Mouse (Mus musculus) intestine, embryonic 14.5 days (tissue): ENCODE measurements around the gene Gnpnat1. TPM values are rescaled to one million over a fixed set of nuclear protein-coding genes. Genes with fewer than 3 reads are reported as not detected.

Experiments used
- ATAC-seq: fragments of 200-750 bp; cut with Nextera tagmentation; replicated peaks from 2 replicates; pipeline ENCODE4 v1.8.0; 2017; ENCODE audit warnings: low read depth, moderate number of reproducible peaks, moderate TSS enrichment, moderate library complexity; ENCODE audit not compliant: low FRiP score, low TSS enrichment
- DNase-seq: peaks from one replicate; pipeline ENCODE4 v3.0.0-alpha.2; 2018; ENCODE audit warnings: low spot score
- H3K27ac ChIP-seq: fragments of 300-500 bp; sonication (generic); 2 replicates; pipeline ENCODE4 v1.5.1; 2014; ENCODE audit warnings: low read depth, mild to moderate bottlenecking, control low read depth
- H3K27me3 ChIP-seq: fragments of 300-500 bp; sonication (generic); replicated peaks from 2 replicates; pipeline ENCODE4 v1.6.1; 2014; ENCODE audit warnings: low read length, control low read depth; ENCODE audit not compliant: control insufficient read depth, insufficient read depth
- H3K36me3 ChIP-seq: fragments of 300-500 bp; sonication (generic); 2 replicates; pipeline ENCODE4 v1.6.1; 2014; ENCODE audit warnings: low read length, control low read depth; ENCODE audit not compliant: control insufficient read depth, insufficient read depth
- H3K4me1 ChIP-seq: fragments of 300-500 bp; sonication (generic); replicated peaks from 2 replicates; pipeline ENCODE4 v1.6.1; 2014; ENCODE audit warnings: low read length, control low read depth, mixed read lengths; ENCODE audit not compliant: control insufficient read depth, insufficient read depth
- H3K4me2 ChIP-seq: fragments of 300-500 bp; sonication (generic); 2 replicates; pipeline ENCODE4 v1.6.1; 2014; ENCODE audit warnings: low read length
- H3K4me3 ChIP-seq: fragments of 300-500 bp; sonication (generic); 2 replicates; pipeline ENCODE4 v1.5.1; 2014; ENCODE audit warnings: low read depth, low read length, control low read depth, mixed read lengths
- H3K9ac ChIP-seq: fragments of 300-500 bp; sonication (generic); 2 replicates; pipeline ENCODE4 v1.6.1; 2014; ENCODE audit warnings: mild to moderate bottlenecking, low read length
- H3K9me3 ChIP-seq: fragments of 300-500 bp; sonication (generic); 2 replicates; pipeline ENCODE4 v1.6.1; 2016; ENCODE audit warnings: low read length, control low read depth; ENCODE audit not compliant: control insufficient read depth
- WGBS: fragments of 180-500 bp; shearing (Covaris S2); extraction: QIAGEN DNeasy Blood & Tissue Kit; methylation state at CpG from one replicate; pipeline ENCODE4 v1.1.7; 2014; 5-methylcytosine and 5-hydroxymethylcytosine counted together
- polyA plus RNA-seq: library from polyadenylated mRNA; unstranded; fragments of >200 nt; fragmentation: Nextera tagmentation; extraction: Ambion mirVana; gene quantifications from 2 replicates; pipeline ENCODE4 v1.2.1, GENCODE M21; 2014

Gene Gnpnat1
- polyA plus RNA-seq, 1 experiment from 2014 or later = 66.5 TPM

- no peak overlapping the region for H3K9ac ChIP-seq
- H3K36me3 ChIP-seq = no peaks in the 10 kb centered on the region
- H3K27ac ChIP-seq = no peak overlapping the region
- H3K27me3 ChIP-seq = no peaks in the 10 kb centered on the region
- H3K9me3 ChIP-seq = peaks cover 8% of the 10 kb centered on the region; the same call in 1 of the 2 replicates
- ATAC-seq (no peak), DNase-seq (peak; percentile 59)
- WGBS = 10% methylated on average over 5 of the region's 5 CpGs
- H3K4me3 ChIP-seq = no peak overlapping the region
- H3K4me1 ChIP-seq = no peaks in the 10 kb centered on the region
- no peak overlapping the region for H3K4me2 ChIP-seq
Measured at GRCm38 (mm10) chr14:45423220-45423619, 18.5 kb upstream of the Gnpnat1 start.

- 65% methylated on average over 4 of the region's 4 CpGs for WGBS
- Histone ChIP-seq H3K4me3 (no peak overlapping the region), H3K27ac (no peak overlapping the region), H3K27me3 (no peaks in the 10 kb centered on the region), H3K4me1 (no peaks in the 10 kb centered on the region), H3K9ac (no peak overlapping the region), H3K4me2 (no peak overlapping the region), H3K9me3 (peaks cover 8% of the 10 kb centered on the region; the same call in 1 of the 2 replicates), H3K36me3 (no peaks in the 10 kb centered on the region)
- DNase-seq (no peak), ATAC-seq (no peak)
Measured at GRCm38 (mm10) chr14:45422371-45422770, 17.7 kb upstream of the Gnpnat1 start.

GRCm38 (mm10) chr14:45419323-45419722 lies 14.6 kb upstream of the Gnpnat1 start:
- Histone ChIP-seq H3K27ac (no peak overlapping the region), H3K9ac (no peak overlapping the region), H3K9me3 (no peaks in the 10 kb centered on the region), H3K36me3 (no peaks in the 10 kb centered on the region), H3K4me2 (no peak overlapping the region), H3K4me1 (no peaks in the 10 kb centered on the region), H3K4me3 (no peak overlapping the region), H3K27me3 (no peaks in the 10 kb centered on the region)
- DNase-seq = no peak
- no peak for ATAC-seq
- WGBS = 72% methylated on average over 4 of the region's 4 CpGs

DNA sequence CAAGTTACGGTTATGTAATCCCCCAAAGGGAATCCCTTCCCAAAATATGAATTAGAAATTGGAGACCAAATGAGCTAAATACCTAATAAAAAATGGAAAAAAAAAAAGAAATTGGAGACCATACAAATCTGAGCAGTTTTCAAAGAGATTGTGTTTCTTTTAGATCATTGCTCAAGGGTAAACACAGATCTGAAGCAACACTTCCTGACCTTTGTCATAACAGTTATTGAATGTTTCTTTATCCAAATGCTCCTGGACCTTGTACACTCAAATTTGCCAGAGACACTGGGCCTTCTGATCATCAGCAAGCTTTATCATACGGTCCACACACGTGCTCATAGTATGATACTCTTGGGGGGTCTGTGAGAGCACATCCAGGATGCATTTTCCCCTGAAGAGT lies 13.8 kb upstream of the Gnpnat1 start:
- Histone ChIP-seq H3K27ac (no peak overlapping the region), H3K36me3 (no peaks in the 10 kb centered on the region), H3K4me2 (no peak overlapping the region), H3K27me3 (no peaks in the 10 kb centered on the region), H3K9ac (no peak overlapping the region), H3K4me1 (no peaks in the 10 kb centered on the region), H3K9me3 (no peaks in the 10 kb centered on the region), H3K4me3 (no peak overlapping the region)
- DNase-seq = no peak
- 81% methylated on average over 3 of the region's 3 CpGs for WGBS
- no peak for ATAC-seq

GRCm38 (mm10) chr14:45416265-45416664 lies 11.6 kb upstream of the Gnpnat1 start:
- Histone ChIP-seq H3K4me1 (no peaks in the 10 kb centered on the region), H3K9me3 (no peaks in the 10 kb centered on the region), H3K4me2 (no peak overlapping the region), H3K36me3 (no peaks in the 10 kb centered on the region), H3K27me3 (no peaks in the 10 kb centered on the region), H3K27ac (no peak overlapping the region), H3K9ac (no peak overlapping the region), H3K4me3 (no peak overlapping the region)
- ATAC-seq (no peak), DNase-seq (no peak)
- WGBS = 90% methylated on average over 4 of the region's 4 CpGs

DNA sequence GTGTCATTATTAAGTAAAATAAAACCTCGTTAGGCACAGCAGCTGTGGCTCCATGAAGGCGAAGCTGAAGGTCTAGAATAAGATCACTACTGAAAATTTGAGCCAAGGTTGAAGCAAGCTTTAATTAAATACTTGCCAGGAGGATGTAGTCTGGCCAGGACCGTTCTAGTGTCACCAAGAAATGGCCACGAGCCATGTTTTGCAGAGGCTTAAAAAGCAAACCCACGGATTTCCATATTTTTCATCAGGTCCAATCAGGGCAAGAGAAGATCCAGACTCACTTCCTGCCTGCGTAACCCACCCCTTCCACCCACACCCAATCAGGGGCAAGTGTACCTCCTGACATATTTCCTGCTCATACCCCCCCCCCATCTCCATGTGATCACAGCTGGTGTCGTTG lies 1.1 kb downstream of the Gnpnat1 start:
- no peak overlapping the region for H3K27ac ChIP-seq
- ATAC-seq (no peak), DNase-seq (no peak)
- H3K36me3 ChIP-seq = no peaks in the 10 kb centered on the region
- no peaks in the 10 kb centered on the region for H3K9me3 ChIP-seq
- H3K4me1 ChIP-seq = no peaks in the 10 kb centered on the region
- 79% methylated on average over 7 of the region's 7 CpGs for WGBS
- no peaks in the 10 kb centered on the region for H3K27me3 ChIP-seq
- no peak overlapping the region for H3K4me2 ChIP-seq
- H3K9ac ChIP-seq = no peak overlapping the region
- H3K4me3 ChIP-seq = no peak overlapping the region

GRCm38 (mm10) chr14:45399836-45400235 lies 4.9 kb downstream of the Gnpnat1 start:
- Histone ChIP-seq H3K4me3 (no peak overlapping the region), H3K27me3 (no peaks in the 10 kb centered on the region), H3K4me1 (no peaks in the 10 kb centered on the region), H3K9ac (no peak overlapping the region), H3K4me2 (no peak overlapping the region), H3K27ac (no peak overlapping the region), H3K36me3 (no peaks in the 10 kb centered on the region), H3K9me3 (no peaks in the 10 kb centered on the region)
- ATAC-seq (no peak), DNase-seq (no peak)
- WGBS = 82% methylated on average over 3 of the region's 3 CpGs

DNA sequence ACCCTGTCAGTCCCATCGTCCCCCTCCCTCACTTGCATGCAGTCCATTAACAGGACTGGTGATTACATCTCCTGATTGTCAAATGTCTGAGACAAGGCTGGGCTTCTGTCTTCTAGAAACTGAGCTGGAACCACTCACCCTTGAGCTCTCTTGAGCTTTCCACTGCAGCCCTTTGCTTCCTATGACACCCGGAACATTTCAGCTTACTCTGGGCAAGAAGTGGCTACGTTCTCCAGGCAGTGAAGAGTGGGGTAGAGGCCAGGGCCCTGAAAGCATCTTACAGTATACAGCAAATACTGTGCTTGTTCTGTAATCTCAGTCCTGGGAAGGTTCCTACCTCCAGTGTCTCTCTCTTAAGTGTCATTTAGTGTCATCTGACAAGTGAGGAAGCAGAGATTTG lies 15.5 kb downstream of the Gnpnat1 start:
- Histone ChIP-seq H3K27me3 (no peaks in the 10 kb centered on the region), H3K27ac (peak overlapping the region; percentile 87), H3K4me1 (peaks cover 7% of the 10 kb centered on the region), H3K9ac (peak overlapping the region; percentile 74), H3K9me3 (no peaks in the 10 kb centered on the region), H3K4me3 (peak overlapping the region; percentile 67), H3K36me3 (no peaks in the 10 kb centered on the region), H3K4me2 (peak overlapping the region; percentile 57)
- ATAC-seq (no peak), DNase-seq (no peak)
- WGBS = 10% methylated on average over 3 of the region's 3 CpGs

DNA sequence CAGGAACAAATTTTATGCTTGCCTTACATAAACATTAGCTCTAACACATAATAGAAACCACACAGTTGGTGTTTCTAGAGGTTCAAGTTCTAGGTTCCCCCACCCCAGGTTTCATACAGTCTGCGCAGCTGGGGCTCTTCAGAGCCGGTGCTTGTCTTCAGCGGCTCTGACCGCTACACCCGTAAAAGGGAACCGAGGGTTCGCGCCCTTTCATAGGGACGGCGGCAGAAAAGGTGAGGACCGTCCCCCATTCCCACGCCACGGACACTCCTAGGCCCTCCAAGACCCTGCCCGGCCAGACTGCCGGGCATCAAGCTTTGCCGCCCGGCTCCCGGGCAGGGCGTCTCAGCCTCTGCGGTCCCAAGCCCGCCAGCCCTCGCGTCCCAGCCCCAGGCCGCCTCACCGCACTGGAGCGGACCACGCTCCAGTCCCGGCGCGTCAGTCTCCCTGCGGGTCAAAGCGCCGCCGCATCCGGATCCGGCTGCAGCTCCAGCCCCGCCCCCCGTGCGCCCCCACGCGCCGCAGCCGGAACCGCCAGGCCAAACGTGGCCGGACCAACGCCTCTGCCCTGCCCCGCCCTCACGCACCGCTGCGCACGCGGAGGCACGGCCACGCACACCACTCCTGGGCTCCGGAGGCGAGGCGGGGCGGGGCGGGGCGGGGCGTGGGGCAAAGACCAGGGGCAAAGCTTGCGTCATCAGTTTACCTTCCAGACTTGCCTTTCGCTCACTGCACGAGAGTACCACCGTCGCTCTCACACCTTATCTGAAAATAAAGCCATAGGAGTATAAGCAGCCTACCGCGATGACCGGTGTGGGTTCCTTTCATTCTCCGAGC lies 16.1 kb downstream of the Gnpnat1 start:
- Histone ChIP-seq H3K9ac (peak overlapping the region; percentile 74), H3K4me3 (peak overlapping the region; percentile 67), H3K27ac (peak overlapping the region; percentile 87), H3K9me3 (no peaks in the 10 kb centered on the region), H3K4me1 (peaks cover 7% of the 10 kb centered on the region), H3K36me3 (peaks cover 2% of the 10 kb centered on the region; the same call in 1 of the 2 replicates), H3K27me3 (no peaks in the 10 kb centered on the region), H3K4me2 (peak overlapping the region; percentile 57)
- ATAC-seq = peak; percentile 97
- under 1% methylated on average over 69 of the region's 71 CpGs for WGBS
- peak; percentile 89 for DNase-seq
